Mouse (Mus musculus): ENCODE measurements around the gene Tmem63b. TPM values are rescaled to one million over a fixed set of nuclear protein-coding genes. Genes with fewer than 3 reads are reported as not detected.

Gene Tmem63b
- polyA plus RNA-seq, 1 experiment from 2014 or later: 140 TPM

- H3K27me3 ChIP-seq (replicated peaks; ENCODE audit: control insufficient read depth, insufficient read depth, low read length): no peaks in the 10 kb centered on the region
- WGBS: 90% methylated on average over 10 of the region's 10 CpGs
- no peaks in the 10 kb centered on the region for H3K4me1 ChIP-seq (replicated peaks; ENCODE audit: control insufficient read depth, insufficient read depth, low read length)
- peaks cover 30% of the 10 kb centered on the region for H3K36me3 ChIP-seq (ENCODE audit: control insufficient read depth, insufficient read depth)
- H3K9ac ChIP-seq (replicated peaks; ENCODE audit: low read depth, low read length): no peak overlapping the region
- H3K4me2 ChIP-seq (ENCODE audit: low read length): no peak overlapping the region
- H3K9me3 ChIP-seq (ENCODE audit: control insufficient read depth, low read length): no peaks in the 10 kb centered on the region
- no peak overlapping the region for H3K4me3 ChIP-seq (replicated peaks; ENCODE audit: low read length)
- ATAC-seq: no peak
- no peak overlapping the region for H3K27ac ChIP-seq (ENCODE audit: low read length)
Measured at GRCm38 (mm10) chr17:45667481-45667880, 19.2 kb downstream of the Tmem63b start.

GRCm38 (mm10) chr17:45666091-45666490 lies 20.6 kb downstream of the Tmem63b start:
- H3K36me3 ChIP-seq (ENCODE audit: control insufficient read depth, insufficient read depth): peaks cover 38% of the 10 kb centered on the region
- H3K4me1 ChIP-seq (replicated peaks; ENCODE audit: control insufficient read depth, insufficient read depth, low read length): no peaks in the 10 kb centered on the region
- ATAC-seq: no peak
- no peak overlapping the region for H3K27ac ChIP-seq (ENCODE audit: low read length)
- H3K27me3 ChIP-seq (replicated peaks; ENCODE audit: control insufficient read depth, insufficient read depth, low read length): no peaks in the 10 kb centered on the region
- H3K4me3 ChIP-seq (replicated peaks; ENCODE audit: low read length): no peak overlapping the region
- no peak overlapping the region for H3K9ac ChIP-seq (replicated peaks; ENCODE audit: low read depth, low read length)
- no peaks in the 10 kb centered on the region for H3K9me3 ChIP-seq (ENCODE audit: control insufficient read depth, low read length)
- H3K4me2 ChIP-seq (ENCODE audit: low read length): no peak overlapping the region
- WGBS: 81% methylated on average over 11 of the region's 11 CpGs

GRCm38 (mm10) chr17:45664608-45665007 lies 22.1 kb downstream of the Tmem63b start:
- no peak for ATAC-seq
- H3K9ac ChIP-seq (replicated peaks; ENCODE audit: low read depth, low read length): no peak overlapping the region
- H3K4me3 ChIP-seq (replicated peaks; ENCODE audit: low read length): no peak overlapping the region
- no peak overlapping the region for H3K4me2 ChIP-seq (ENCODE audit: low read length)
- no peak overlapping the region for H3K27ac ChIP-seq (ENCODE audit: low read length)
- peaks cover 33% of the 10 kb centered on the region for H3K36me3 ChIP-seq (ENCODE audit: control insufficient read depth, insufficient read depth)
- 91% methylated on average over 13 of the region's 13 CpGs for WGBS
- no peaks in the 10 kb centered on the region for H3K9me3 ChIP-seq (ENCODE audit: control insufficient read depth, low read length)
- H3K27me3 ChIP-seq (replicated peaks; ENCODE audit: control insufficient read depth, insufficient read depth, low read length): no peaks in the 10 kb centered on the region
- no peaks in the 10 kb centered on the region for H3K4me1 ChIP-seq (replicated peaks; ENCODE audit: control insufficient read depth, insufficient read depth, low read length)

GRCm38 (mm10) chr17:45663106-45663919 lies 23.4 kb downstream of the Tmem63b start:
- peak; percentile 77 for ATAC-seq
- H3K4me1 ChIP-seq (replicated peaks; ENCODE audit: control insufficient read depth, insufficient read depth, low read length): no peaks in the 10 kb centered on the region
- H3K9me3 ChIP-seq (ENCODE audit: control insufficient read depth, low read length): no peaks in the 10 kb centered on the region
- H3K27me3 ChIP-seq (replicated peaks; ENCODE audit: control insufficient read depth, insufficient read depth, low read length): no peaks in the 10 kb centered on the region
- peaks cover 33% of the 10 kb centered on the region for H3K36me3 ChIP-seq (ENCODE audit: control insufficient read depth, insufficient read depth)
- H3K9ac ChIP-seq (replicated peaks; ENCODE audit: low read depth, low read length): no peak overlapping the region
- peak overlapping the region; percentile 3; the same call in 1 of the 2 replicates for H3K4me2 ChIP-seq (ENCODE audit: low read length)
- H3K27ac ChIP-seq (ENCODE audit: low read length): no peak overlapping the region
- 19% methylated on average over 27 of the region's 27 CpGs for WGBS
- no peak overlapping the region for H3K4me3 ChIP-seq (replicated peaks; ENCODE audit: low read length)

GRCm38 (mm10) chr17:45659225-45659624 lies 27.5 kb downstream of the Tmem63b start, which contains the start of gene Capn11:
Gene Capn11 (minus strand): TSS chr17:45659325.
- WGBS: 84% methylated on average over 4 of the region's 4 CpGs

GRCm38 (mm10) chr17:45655820-45656219 lies 30.9 kb downstream of the Tmem63b start:
- H3K9ac ChIP-seq (replicated peaks; ENCODE audit: low read depth, low read length): no peak overlapping the region
- WGBS: 29% methylated on average over 6 of the region's 6 CpGs
- no peak for ATAC-seq
- H3K4me3 ChIP-seq (replicated peaks; ENCODE audit: low read length): no peak overlapping the region
- no peaks in the 10 kb centered on the region for H3K27me3 ChIP-seq (replicated peaks; ENCODE audit: control insufficient read depth, insufficient read depth, low read length)
- H3K27ac ChIP-seq (ENCODE audit: low read length): no peak overlapping the region
- H3K4me1 ChIP-seq (replicated peaks; ENCODE audit: control insufficient read depth, insufficient read depth, low read length): no peaks in the 10 kb centered on the region
- no peaks in the 10 kb centered on the region for H3K9me3 ChIP-seq (ENCODE audit: control insufficient read depth, low read length)
- H3K36me3 ChIP-seq (ENCODE audit: control insufficient read depth, insufficient read depth): peaks cover 1% of the 10 kb centered on the region; the same call in 1 of the 2 replicates
- H3K4me2 ChIP-seq (ENCODE audit: low read length): no peak overlapping the region

More at GRCm38 (mm10) chr17:45659225-45659624, 27.5 kb downstream of the Tmem63b start, which contains the start of gene Capn11:
- H3K4me3 ChIP-seq (replicated peaks; ENCODE audit: low read length): no peak within 1 kb of the TSS
- H3K9ac ChIP-seq (replicated peaks; ENCODE audit: low read depth, low read length): no peak within 1 kb of the TSS
- no peak for ATAC-seq
- H3K9me3 ChIP-seq (ENCODE audit: control insufficient read depth, low read length): no peaks in the 10 kb centered on the region
- H3K27me3 ChIP-seq (replicated peaks; ENCODE audit: control insufficient read depth, insufficient read depth, low read length): no peaks in the 10 kb centered on the region
- no peak within 1 kb of the TSS for H3K27ac ChIP-seq (ENCODE audit: low read length)
- H3K36me3 ChIP-seq (ENCODE audit: control insufficient read depth, insufficient read depth): peaks cover 15% of the 10 kb centered on the region
- H3K4me1 ChIP-seq (replicated peaks; ENCODE audit: control insufficient read depth, insufficient read depth, low read length): no peaks in the 10 kb centered on the region
- no peak within 1 kb of the TSS for H3K4me2 ChIP-seq (ENCODE audit: low read length)

- ATAC-seq: no peak
- H3K36me3 ChIP-seq (ENCODE audit: control insufficient read depth, insufficient read depth): no peaks in the 10 kb centered on the region
- WGBS: 73% methylated on average over 7 of the region's 7 CpGs
Measured at GRCm38 (mm10) chr17:45653233-45653632, 33.5 kb downstream of the Tmem63b start.

GRCm38 (mm10) chr17:45644185-45644584 lies 42.5 kb downstream of the Tmem63b start:
- H3K36me3 ChIP-seq (ENCODE audit: control insufficient read depth, insufficient read depth): no peaks in the 10 kb centered on the region
- no peaks in the 10 kb centered on the region for H3K27me3 ChIP-seq (replicated peaks; ENCODE audit: control insufficient read depth, insufficient read depth, low read length)
- H3K4me2 ChIP-seq (ENCODE audit: low read length): no peak overlapping the region
- H3K27ac ChIP-seq (ENCODE audit: low read length): no peak overlapping the region
- H3K4me1 ChIP-seq (replicated peaks; ENCODE audit: control insufficient read depth, insufficient read depth, low read length): no peaks in the 10 kb centered on the region
- no peaks in the 10 kb centered on the region for H3K9me3 ChIP-seq (ENCODE audit: control insufficient read depth, low read length)
- WGBS: 92% methylated on average over 4 of the region's 4 CpGs
- no peak overlapping the region for H3K4me3 ChIP-seq (replicated peaks; ENCODE audit: low read length)
- no peak overlapping the region for H3K9ac ChIP-seq (replicated peaks; ENCODE audit: low read depth, low read length)
- ATAC-seq: no peak

More at GRCm38 (mm10) chr17:45653233-45653632, 33.5 kb downstream of the Tmem63b start:
- Histone ChIP-seq H3K4me3 (replicated peaks; ENCODE audit: low read length) (no peak overlapping the region), H3K9ac (replicated peaks; ENCODE audit: low read depth, low read length) (no peak overlapping the region), H3K4me1 (replicated peaks; ENCODE audit: control insufficient read depth, insufficient read depth, low read length) (no peaks in the 10 kb centered on the region), H3K27me3 (replicated peaks; ENCODE audit: control insufficient read depth, insufficient read depth, low read length) (no peaks in the 10 kb centered on the region), H3K4me2 (ENCODE audit: low read length) (no peak overlapping the region), H3K27ac (ENCODE audit: low read length) (no peak overlapping the region), H3K9me3 (ENCODE audit: control insufficient read depth, low read length) (no peaks in the 10 kb centered on the region)

GRCm38 (mm10) chr17:45642701-45643100 lies 44.0 kb downstream of the Tmem63b start:
- Histone ChIP-seq H3K9me3 (ENCODE audit: control insufficient read depth, low read length) (no peaks in the 10 kb centered on the region), H3K36me3 (ENCODE audit: control insufficient read depth, insufficient read depth) (no peaks in the 10 kb centered on the region), H3K4me3 (replicated peaks; ENCODE audit: low read length) (no peak overlapping the region), H3K27ac (ENCODE audit: low read length) (no peak overlapping the region), H3K4me2 (ENCODE audit: low read length) (no peak overlapping the region), H3K27me3 (replicated peaks; ENCODE audit: control insufficient read depth, insufficient read depth, low read length) (no peaks in the 10 kb centered on the region), H3K9ac (replicated peaks; ENCODE audit: low read depth, low read length) (no peak overlapping the region), H3K4me1 (replicated peaks; ENCODE audit: control insufficient read depth, insufficient read depth, low read length) (no peaks in the 10 kb centered on the region)
- WGBS: 15% methylated on average over 12 of the region's 12 CpGs
- ATAC-seq: peak; percentile 31; the same call in 1 of the 2 replicates

Measured in forebrain, embryonic 16.5 days (tissue).